Comparison of ENCODE assay signal across 9 mouse cellular contexts in genomic region chr11:82684676-82685075, GRCm38 (mm10).
DNase-seq lines count a peak whose midpoint lies in the region; ATAC-seq lines count a peak whose summit lies in the region.
"Had no signal": no experiment of that assay in that cellular context is flagged by ENCODE, and none has a peak within 500 bp of the region (broad histone marks: within the 10 kb centered on the region; RNA-seq: fewer than 3 reads in every experiment).

No protein-coding gene starts in this region.

- H3K9ac ChIP-seq in embryonic facial prominence, embryonic 12.5 days = no peak overlapping the region
- no peak overlapping the region for H3K9ac ChIP-seq in midbrain, embryonic 11.5 days (ENCODE audit: low read length)
- H3K9ac ChIP-seq: neural tube, embryonic 12.5 days had no signal

- peaks cover 8% of the 10 kb centered on the region; the same call in 1 of the 2 replicates for H3K27me3 ChIP-seq in embryonic facial prominence, embryonic 12.5 days
- no peaks in the 10 kb centered on the region for H3K27me3 ChIP-seq in midbrain, embryonic 11.5 days (ENCODE audit: control insufficient read depth, insufficient read depth, low read length)

- WGBS in embryonic facial prominence, embryonic 12.5 days = 52% methylated on average over 6 of the region's 6 CpGs
- WGBS in midbrain, embryonic 11.5 days = 92% methylated on average over 6 of the region's 6 CpGs

- no peaks in the 10 kb centered on the region for H3K36me3 ChIP-seq in embryonic facial prominence, embryonic 12.5 days
- H3K36me3 ChIP-seq in midbrain, embryonic 11.5 days (ENCODE audit: control insufficient read depth, insufficient read depth, low read length) = no peaks in the 10 kb centered on the region
- H3K36me3 ChIP-seq: neural tube, embryonic 12.5 days had no signal

- no peak overlapping the region for H3K4me3 ChIP-seq in embryonic facial prominence, embryonic 12.5 days
- H3K4me3 ChIP-seq in midbrain, embryonic 11.5 days (ENCODE audit: low read depth, low read length) = no peak overlapping the region
- H3K4me3 ChIP-seq: neural tube, embryonic 12.5 days had no signal

- peak; percentile 45 for DNase-seq in retina, postnatal 1 day
- no peak for DNase-seq in retina, embryonic 14.5 days (ENCODE audit: low spot score)
- peak; percentile 20 to 42 for DNase-seq in heart, adult 9 months (ENCODE audit: low spot score in 2 of 2)
- peak; percentile 55 to 70 for DNase-seq in layer of hippocampus, postnatal 36 days
- DNase-seq in right cerebral cortex, postnatal 14 days = peak; percentile 64
- no peak for DNase-seq in B cell, adult 2 months
- no peak for DNase-seq in midbrain, embryonic 11.5 days (ENCODE audit: low spot score, missing footprints)

- H3K27ac ChIP-seq in embryonic facial prominence, embryonic 12.5 days = peak overlapping the region; percentile 51
- no peak overlapping the region for H3K27ac ChIP-seq in midbrain, embryonic 11.5 days (ENCODE audit: low read depth, low read length)
- H3K27ac ChIP-seq: neural tube, embryonic 12.5 days had no signal

- peak; percentile 49; the same call in 1 of the 2 replicates for ATAC-seq in embryonic facial prominence, embryonic 12.5 days (ENCODE audit: insufficient number of reproducible peaks, insufficient read depth, low FRiP score, low TSS enrichment)
- no peak for ATAC-seq in midbrain, embryonic 11.5 days (ENCODE audit: low FRiP score)

- H3K4me2 ChIP-seq in embryonic facial prominence, embryonic 12.5 days (replicated peaks) = no peak overlapping the region
- H3K4me2 ChIP-seq in midbrain, embryonic 11.5 days = no peak overlapping the region
- H3K4me2 ChIP-seq: neural tube, embryonic 12.5 days had no signal

- H3K4me1 ChIP-seq in embryonic facial prominence, embryonic 12.5 days = peaks cover 9% of the 10 kb centered on the region; the same call in 1 of the 2 replicates
- H3K4me1 ChIP-seq in midbrain, embryonic 11.5 days (ENCODE audit: control insufficient read depth, insufficient read depth, low read length) = no peaks in the 10 kb centered on the region
- H3K4me1 ChIP-seq: neural tube, embryonic 12.5 days had no signal

- no peaks in the 10 kb centered on the region for H3K9me3 ChIP-seq in embryonic facial prominence, embryonic 12.5 days
- no peaks in the 10 kb centered on the region for H3K9me3 ChIP-seq in midbrain, embryonic 11.5 days (ENCODE audit: control insufficient read depth, low read length)
- H3K9me3 ChIP-seq: neural tube, embryonic 12.5 days had no signal

Comparison
In these comparisons a context has a peak if more than half of its experiments do, and no peak if none do; other contexts are left out.
1. DNase-seq: peak in retina, postnatal 1 day (single experiment), heart, adult 9 months (2 of 2), layer of hippocampus, postnatal 36 days (2 of 2) and right cerebral cortex, postnatal 14 days (single experiment); none in retina, embryonic 14.5 days (single experiment), B cell, adult 2 months (0 of 2) and midbrain, embryonic 11.5 days (single experiment).